Mouse (Mus musculus): ENCODE data around the gene Shc2. TPM values are rescaled to one million over a fixed set of nuclear protein-coding genes. Genes with fewer than 3 reads are reported as not detected.

The Shc2 gene
- polyA plus RNA-seq, 1 experiment from 2014 or later, result 22.6 TPM

DNA sequence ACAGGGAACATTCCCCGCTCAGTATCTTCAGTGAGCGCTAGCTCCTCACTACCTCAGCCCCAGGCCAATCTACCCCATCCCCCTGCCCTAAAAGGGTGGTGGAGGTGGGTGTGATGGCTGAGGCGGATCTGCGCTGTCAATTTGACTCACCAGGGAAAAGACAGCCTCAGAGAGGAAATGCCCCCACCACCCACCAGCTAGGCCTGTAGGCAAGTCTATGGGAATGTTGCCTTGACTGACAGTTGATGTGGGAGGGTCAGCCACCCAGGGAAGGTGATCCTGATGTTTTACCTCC, 39.8 kb downstream of the Shc2 start:
- WGBS, result 74% methylated on average over 4 of the region's 4 CpGs
- H3K4me3 ChIP-seq, result no peak overlapping the region
- H3K9me3 ChIP-seq, result no peaks in the 10 kb centered on the region
- no peaks in the 10 kb centered on the region for H3K36me3 ChIP-seq
- no peak for DNase-seq (ENCODE audit: low spot score)
- H3K4me1 ChIP-seq (replicated peaks), result peaks cover 9% of the 10 kb centered on the region; the same call in 1 of the 2 replicates
- peaks cover 23% of the 10 kb centered on the region for H3K27me3 ChIP-seq (ENCODE audit: insufficient read depth, poor library complexity, severe bottlenecking)
- no peak overlapping the region for H3K27ac ChIP-seq

- WGBS, result 40% methylated on average over 13 of the region's 13 CpGs
- no peak for DNase-seq (ENCODE audit: low spot score)
- H3K4me1 ChIP-seq (replicated peaks), result peaks cover 9% of the 10 kb centered on the region; the same call in 1 of the 2 replicates
These were observed 40.4 kb downstream of the Shc2 start for GRCm38 (mm10) chr10:79597051-79597935.

DNA sequence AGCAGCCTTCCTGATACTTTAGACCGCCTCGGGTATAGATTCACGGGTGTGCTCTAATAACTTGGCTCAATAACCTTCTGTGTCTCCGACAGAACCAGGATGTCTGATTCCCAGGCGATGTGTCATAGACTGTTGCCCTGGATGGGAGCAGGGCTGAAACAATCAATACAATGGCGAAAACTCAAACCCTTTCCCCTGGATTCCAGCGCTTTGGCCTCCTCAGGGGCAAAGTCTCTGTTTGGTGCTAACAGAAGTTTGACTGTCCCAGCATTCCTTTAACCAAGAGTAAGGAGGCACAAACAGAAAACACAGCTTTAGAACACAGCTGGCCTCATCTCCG, 42.2 kb downstream of the Shc2 start:
- Histone ChIP-seq H3K4me1 (replicated peaks) (peaks cover 9% of the 10 kb centered on the region; the same call in 1 of the 2 replicates), H3K27ac (no peak overlapping the region), H3K27me3 (ENCODE audit: insufficient read depth, poor library complexity, severe bottlenecking) (peaks cover 23% of the 10 kb centered on the region), H3K4me3 (no peak overlapping the region), H3K36me3 (no peaks in the 10 kb centered on the region), H3K9me3 (no peaks in the 10 kb centered on the region)
- DNase-seq (ENCODE audit: low spot score), result no peak
- WGBS, result 59% methylated on average over 8 of the region's 8 CpGs

More at GRCm38 (mm10) chr10:79597051-79597935, 40.4 kb downstream of the Shc2 start:
- H3K27ac ChIP-seq, result no peak overlapping the region
- H3K9me3 ChIP-seq, result no peaks in the 10 kb centered on the region
- peaks cover 23% of the 10 kb centered on the region for H3K27me3 ChIP-seq (ENCODE audit: insufficient read depth, poor library complexity, severe bottlenecking)
- no peaks in the 10 kb centered on the region for H3K36me3 ChIP-seq
- H3K4me3 ChIP-seq, result no peak overlapping the region

DNA sequence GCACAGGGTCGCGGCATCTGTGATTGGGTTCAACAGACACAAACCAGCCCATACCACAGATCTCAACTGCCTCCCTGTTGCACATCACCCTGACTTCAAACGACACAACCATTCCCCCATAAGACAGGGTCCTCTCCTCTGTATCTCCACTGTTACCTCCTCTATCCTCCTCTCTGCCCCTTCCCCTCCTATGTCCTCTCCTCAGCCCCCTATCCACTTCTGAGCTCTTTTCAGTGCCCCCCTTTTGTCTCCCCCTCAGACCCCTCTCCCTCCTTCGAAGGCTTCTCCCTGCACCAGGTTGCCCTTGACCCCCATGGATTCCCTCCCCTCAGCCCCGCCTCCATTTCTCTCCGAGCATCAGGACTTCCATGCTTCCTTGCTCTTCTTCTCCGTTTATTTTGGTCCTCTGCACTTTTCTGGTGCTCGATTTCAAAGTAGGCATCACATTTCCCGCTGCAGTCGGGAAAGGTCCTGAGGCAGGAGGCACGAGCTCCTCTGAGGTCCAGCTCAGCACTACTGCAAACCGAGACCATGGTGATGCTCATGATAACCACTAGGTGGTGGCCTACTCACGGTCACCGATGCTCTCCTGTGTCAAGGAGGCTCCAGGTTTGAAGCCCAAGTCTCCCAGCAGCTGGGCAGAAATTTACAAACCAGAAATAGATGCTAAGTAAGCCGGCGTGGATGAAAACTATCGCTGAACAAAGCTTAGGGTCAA, 42.7 kb downstream of the Shc2 start:
- H3K9me3 ChIP-seq, result no peaks in the 10 kb centered on the region
- 20% methylated on average over 17 of the region's 17 CpGs for WGBS
- DNase-seq (ENCODE audit: low spot score), result peak; percentile 68

DNA sequence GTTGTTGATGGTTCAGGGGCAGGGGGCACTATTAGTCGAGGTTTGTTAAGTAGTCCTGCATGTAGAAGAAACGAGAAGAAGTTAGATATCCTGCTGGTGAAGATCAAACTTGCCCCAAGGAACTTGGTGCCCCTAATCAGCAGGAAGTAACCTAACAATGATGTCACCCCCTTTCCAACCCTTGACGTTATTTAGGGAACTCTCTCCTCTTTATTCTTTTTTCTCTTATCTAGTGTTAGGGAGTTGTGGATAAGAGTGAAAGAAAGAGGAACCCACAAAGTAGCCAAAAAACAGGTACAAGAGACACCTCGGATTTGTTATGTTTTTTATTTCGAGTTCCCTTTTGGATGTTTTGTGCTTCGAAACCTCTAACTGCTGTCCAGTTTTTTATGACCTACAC, 43.6 kb downstream of the Shc2 start:
- H3K27ac ChIP-seq, result no peak overlapping the region
- peaks cover 9% of the 10 kb centered on the region; the same call in 1 of the 2 replicates for H3K4me1 ChIP-seq (replicated peaks)
- 64% methylated on average over 6 of the region's 6 CpGs for WGBS
- no peaks in the 10 kb centered on the region for H3K9me3 ChIP-seq
- H3K27me3 ChIP-seq (ENCODE audit: insufficient read depth, poor library complexity, severe bottlenecking), result peaks cover 23% of the 10 kb centered on the region
- H3K4me3 ChIP-seq, result no peak overlapping the region
- H3K36me3 ChIP-seq, result no peaks in the 10 kb centered on the region
- DNase-seq (ENCODE audit: low spot score), result no peak

More for the DNA sequence above, 42.7 kb downstream of the Shc2 start:
- H3K27me3 ChIP-seq (ENCODE audit: insufficient read depth, poor library complexity, severe bottlenecking), result peaks cover 23% of the 10 kb centered on the region
- no peak overlapping the region for H3K27ac ChIP-seq
- no peak overlapping the region for H3K4me3 ChIP-seq
- H3K36me3 ChIP-seq, result no peaks in the 10 kb centered on the region
- H3K4me1 ChIP-seq (replicated peaks), result peaks cover 9% of the 10 kb centered on the region; the same call in 1 of the 2 replicates

GRCm38 (mm10) chr10:79590702-79591101, 47.0 kb downstream of the Shc2 start:
- no peak for DNase-seq (ENCODE audit: low spot score)
- H3K36me3 ChIP-seq, result no peaks in the 10 kb centered on the region
- H3K27me3 ChIP-seq (ENCODE audit: insufficient read depth, poor library complexity, severe bottlenecking), result peaks cover 13% of the 10 kb centered on the region
- H3K4me3 ChIP-seq, result no peak overlapping the region
- H3K4me1 ChIP-seq (replicated peaks), result peaks cover 3% of the 10 kb centered on the region; the same call in 1 of the 2 replicates
- H3K9me3 ChIP-seq, result no peaks in the 10 kb centered on the region
- no peak overlapping the region for H3K27ac ChIP-seq
- WGBS, result 92% methylated on average over 1 of the region's 1 CpGs

GRCm38 (mm10) chr10:79587752-79588126, 50.0 kb downstream of the Shc2 start:
- Histone ChIP-seq H3K27ac (no peak overlapping the region), H3K36me3 (no peaks in the 10 kb centered on the region), H3K4me1 (replicated peaks) (no peaks in the 10 kb centered on the region), H3K4me3 (no peak overlapping the region), H3K9me3 (no peaks in the 10 kb centered on the region), H3K27me3 (ENCODE audit: insufficient read depth, poor library complexity, severe bottlenecking) (no peaks in the 10 kb centered on the region)
- WGBS, result 69% methylated on average over 4 of the region's 4 CpGs
- DNase-seq (ENCODE audit: low spot score), result no peak

DNA sequence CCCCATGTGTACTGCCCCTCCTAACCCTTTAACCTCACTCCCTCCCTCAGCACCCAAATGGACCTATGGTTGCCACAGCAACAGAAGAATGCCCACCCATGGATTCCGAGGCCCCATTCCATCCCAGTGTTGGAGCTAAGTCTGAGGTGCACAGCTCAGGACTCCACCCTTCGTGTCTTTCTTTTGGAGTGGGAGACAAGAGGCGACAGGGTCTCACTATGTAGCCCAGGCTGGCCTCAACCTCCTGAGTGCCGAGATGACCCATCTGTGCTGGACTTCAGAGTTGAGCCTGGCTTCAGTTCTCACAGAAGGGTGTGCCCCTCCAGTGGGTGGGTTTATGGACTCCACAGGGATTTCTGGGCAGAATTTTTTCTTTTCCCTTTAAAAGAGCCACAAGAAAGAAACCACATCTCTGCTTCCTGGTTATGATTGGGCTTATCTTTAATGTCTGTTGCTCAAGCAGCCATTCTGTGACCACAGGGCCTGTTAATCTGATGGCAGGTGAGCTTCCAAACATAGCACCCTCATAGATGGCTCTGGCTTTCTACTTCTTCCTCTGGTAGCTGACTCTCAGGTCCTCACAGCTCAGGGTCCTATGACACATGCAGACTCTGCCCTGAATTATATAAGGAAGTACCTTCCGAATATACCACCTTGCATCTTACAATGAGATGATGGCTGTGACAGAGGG, 50.5 kb downstream of the Shc2 start, which contains the start of gene Theg:
TSS of gene Theg (minus strand) at position 271 of the 691 bp plus-strand sequence.
- Histone ChIP-seq H3K36me3 (no peaks in the 10 kb centered on the region), H3K9me3 (no peaks in the 10 kb centered on the region), H3K4me3 (no peak within 1 kb of the TSS), H3K27ac (no peak within 1 kb of the TSS), H3K4me1 (replicated peaks) (no peaks in the 10 kb centered on the region), H3K27me3 (ENCODE audit: insufficient read depth, poor library complexity, severe bottlenecking) (no peaks in the 10 kb centered on the region)
- no peak for DNase-seq (ENCODE audit: low spot score)
- 85% methylated on average over 5 of the region's 5 CpGs for WGBS

- 81% methylated on average over 8 of the region's 8 CpGs for WGBS
- no peak for DNase-seq (ENCODE audit: low spot score)
These were observed 51.5 kb downstream of the Shc2 start for GRCm38 (mm10) chr10:79586243-79586642.

GRCm38 (mm10) chr10:79585723-79586122, 52.0 kb downstream of the Shc2 start:
- 93% methylated on average over 5 of the region's 5 CpGs for WGBS
- Histone ChIP-seq H3K27ac (no peak overlapping the region), H3K4me3 (no peak overlapping the region), H3K36me3 (no peaks in the 10 kb centered on the region), H3K27me3 (ENCODE audit: insufficient read depth, poor library complexity, severe bottlenecking) (0 out of 2 replicates have a peak, but pooled peaks cover 4% of the 10 kb centered on the region), H3K4me1 (replicated peaks) (no peaks in the 10 kb centered on the region), H3K9me3 (no peaks in the 10 kb centered on the region)
- DNase-seq (ENCODE audit: low spot score), result no peak

More at GRCm38 (mm10) chr10:79586243-79586642, 51.5 kb downstream of the Shc2 start:
- H3K27me3 ChIP-seq (ENCODE audit: insufficient read depth, poor library complexity, severe bottlenecking), result 0 out of 2 replicates have a peak, but pooled peaks cover 2% of the 10 kb centered on the region
- H3K4me3 ChIP-seq, result no peak overlapping the region
- H3K9me3 ChIP-seq, result no peaks in the 10 kb centered on the region
- no peaks in the 10 kb centered on the region for H3K4me1 ChIP-seq (replicated peaks)
- H3K27ac ChIP-seq, result no peak overlapping the region
- H3K36me3 ChIP-seq, result no peaks in the 10 kb centered on the region

GRCm38 (mm10) chr10:79585136-79585535, 52.6 kb downstream of the Shc2 start:
- Histone ChIP-seq H3K27me3 (ENCODE audit: insufficient read depth, poor library complexity, severe bottlenecking) (0 out of 2 replicates have a peak, but pooled peaks cover 4% of the 10 kb centered on the region), H3K27ac (no peak overlapping the region), H3K4me1 (replicated peaks) (no peaks in the 10 kb centered on the region), H3K36me3 (no peaks in the 10 kb centered on the region), H3K9me3 (no peaks in the 10 kb centered on the region), H3K4me3 (no peak overlapping the region)
- WGBS, result 89% methylated on average over 6 of the region's 6 CpGs
- DNase-seq (ENCODE audit: low spot score), result no peak

DNA sequence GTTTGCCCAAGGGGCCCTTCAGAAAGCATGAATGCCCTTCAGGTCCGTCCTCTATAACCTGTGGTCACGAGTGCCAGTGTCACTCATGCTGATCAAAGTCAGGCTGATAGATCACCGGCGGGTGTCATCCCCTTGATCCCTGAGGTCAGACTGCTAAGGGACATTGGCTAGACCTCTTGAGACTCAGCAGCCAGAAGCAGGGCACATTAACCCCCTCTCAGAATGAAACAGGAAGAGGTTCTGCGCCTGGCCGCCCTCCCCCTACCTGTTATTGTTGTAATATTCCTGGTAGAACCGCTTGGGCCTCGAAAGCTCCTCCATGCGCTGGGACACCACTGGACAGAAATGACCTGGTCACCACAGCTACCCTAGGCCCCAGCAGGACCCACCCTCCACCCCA, 53.3 kb downstream of the Shc2 start:
- no peak overlapping the region for H3K4me3 ChIP-seq
- no peak for DNase-seq (ENCODE audit: low spot score)
- no peaks in the 10 kb centered on the region for H3K36me3 ChIP-seq
- no peaks in the 10 kb centered on the region for H3K4me1 ChIP-seq (replicated peaks)
- 85% methylated on average over 9 of the region's 9 CpGs for WGBS
- H3K27me3 ChIP-seq (ENCODE audit: insufficient read depth, poor library complexity, severe bottlenecking), result peaks cover 4% of the 10 kb centered on the region; the same call in 1 of the 2 replicates
- H3K9me3 ChIP-seq, result no peaks in the 10 kb centered on the region
- H3K27ac ChIP-seq, result no peak overlapping the region

Data from hindbrain, embryonic 10.5 days (tissue).